Mouse (Mus musculus) small intestine, adult 2 months (tissue): ENCODE measurements around the gene Ush2a.

Experiments used
- CTCF ChIP-seq: fragments of 200-500 bp; IDR thresholded peaks from 2 replicates; pipeline ENCODE4 v1.5.1; 2012; ENCODE audit warnings: low read depth, mild to moderate bottlenecking, control low read depth, inconsistent platforms, low read length, moderate library complexity, mixed read lengths; ENCODE audit not compliant: insufficient replicate concordance, insufficient read length; ENCODE audit errors: extremely low read depth
- POLR2A ChIP-seq: fragments of 200-500 bp; IDR thresholded peaks from 2 replicates; pipeline ENCODE4 v1.6.1; 2012; ENCODE audit warnings: low read depth, mild to moderate bottlenecking, control low read depth, inconsistent platforms, low read length, moderate library complexity

GRCm38 (mm10) chr1:188558911-188559310 is 297.1 kb downstream of the Ush2a start:
- TF ChIP-seq CTCF (no peak), POLR2A (no peak)
